Mouse (Mus musculus) cerebral cortex, adult 2 months (tissue): ENCODE results near the gene Aacs.

Experiments used
- WGBS: fragments of 180-500 bp; shearing (Covaris S2); methylation state at CpG from one replicate; pipeline ENCODE4 v1.1.7; 2018; 5-methylcytosine and 5-hydroxymethylcytosine counted together

Aacs gene

DNA sequence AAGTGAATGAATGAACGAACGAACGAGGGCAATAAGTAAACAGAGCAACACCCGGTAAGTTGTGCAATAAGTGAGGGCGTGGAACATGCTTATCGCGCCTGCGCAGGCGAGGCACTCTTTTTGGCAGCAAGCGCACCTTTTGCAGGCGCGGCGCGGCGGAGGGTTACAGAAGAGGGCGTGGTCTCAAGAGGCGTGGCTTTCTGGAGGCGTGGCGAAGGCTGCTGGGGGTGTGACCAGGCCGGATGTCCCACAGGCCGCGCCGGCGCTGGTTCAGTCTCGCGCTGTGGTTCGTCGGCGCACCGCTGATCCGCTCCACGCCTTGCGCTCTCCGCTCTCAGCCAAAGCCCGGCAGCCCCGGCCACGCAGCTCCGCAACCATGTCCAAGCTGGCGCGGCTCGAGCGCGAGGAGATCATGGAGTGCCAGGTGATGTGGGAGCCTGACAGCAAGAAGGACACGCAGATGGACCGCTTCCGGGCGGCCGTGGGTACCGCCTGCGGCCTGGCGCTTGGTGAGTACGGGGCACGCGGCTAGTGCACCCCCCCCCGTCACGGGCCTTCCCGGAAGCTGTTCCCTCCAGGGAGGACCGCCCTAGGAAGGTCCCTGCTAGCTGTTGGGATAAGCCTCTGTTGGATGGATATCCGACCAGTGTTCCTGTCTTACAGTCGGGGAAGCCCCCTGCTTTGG lies at the start of gene Aacs:
TSS of gene Aacs (plus strand) at position 214 of the 685 bp plus-strand sequence.
- whole genome bisulfite sequencing = 1% methylated on average over 60 of the region's 60 CpGs

GRCm38 (mm10) chr5:125426343-125426742 lies 49.3 kb upstream of the Aacs start:
- WGBS = 97% methylated on average over 10 of the region's 10 CpGs

DNA sequence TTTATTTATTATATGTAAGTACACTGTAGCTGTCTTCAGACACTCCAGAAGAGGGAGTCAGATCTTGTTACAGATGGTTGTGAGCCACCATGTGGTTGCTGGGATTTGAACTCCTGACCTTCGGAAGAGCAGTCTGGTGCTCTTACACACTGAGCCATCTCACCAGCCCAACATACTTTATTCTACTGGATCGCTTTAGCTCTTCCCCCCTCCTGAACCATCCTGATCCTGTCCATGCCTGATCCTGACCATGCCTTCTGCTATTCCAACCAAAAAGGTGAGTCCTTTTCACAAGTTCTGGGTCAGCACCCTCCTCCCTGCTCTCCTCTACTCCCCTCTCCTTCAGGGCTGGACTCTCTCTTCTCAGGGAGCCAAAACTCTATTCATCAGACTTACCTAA lies 43.3 kb upstream of the Aacs start:
- WGBS = 93% methylated on average over 2 of the region's 2 CpGs

DNA sequence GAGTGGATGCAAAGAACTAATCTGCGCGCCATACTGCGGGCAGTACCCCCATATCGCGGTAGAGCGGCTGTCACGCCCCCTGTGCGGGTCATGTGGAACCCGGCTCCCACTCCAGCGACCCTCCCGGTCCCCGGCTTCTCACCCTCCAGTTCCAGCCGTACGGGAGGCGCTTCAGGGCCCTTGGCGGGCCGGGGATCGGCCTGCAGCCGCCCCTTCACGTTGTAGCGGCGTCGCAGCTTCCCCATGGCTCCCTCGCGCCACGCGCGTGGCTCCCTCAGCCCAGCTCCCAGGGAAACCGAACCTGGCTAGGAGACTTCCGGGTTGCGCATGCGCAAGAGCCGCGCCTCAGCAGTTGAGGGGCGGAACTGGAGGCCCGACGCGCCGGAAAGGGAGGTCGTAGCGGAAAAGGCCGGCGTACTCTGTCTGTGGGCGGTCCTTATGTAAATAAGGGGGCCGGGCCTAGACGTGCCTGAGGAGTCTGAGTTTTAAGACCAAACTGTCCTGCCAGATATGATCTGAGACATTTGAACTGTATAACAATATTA lies 41.7 kb upstream of the Aacs start, which contains the start of gene Dhx37:
TSS of gene Dhx37 (minus strand) at position 329 of the 545 bp plus-strand sequence.
- WGBS = under 1% methylated on average over 46 of the region's 46 CpGs

GRCm38 (mm10) chr5:125434347-125434746 lies 41.3 kb upstream of the Aacs start:
- WGBS = 61% methylated on average over 15 of the region's 15 CpGs

DNA sequence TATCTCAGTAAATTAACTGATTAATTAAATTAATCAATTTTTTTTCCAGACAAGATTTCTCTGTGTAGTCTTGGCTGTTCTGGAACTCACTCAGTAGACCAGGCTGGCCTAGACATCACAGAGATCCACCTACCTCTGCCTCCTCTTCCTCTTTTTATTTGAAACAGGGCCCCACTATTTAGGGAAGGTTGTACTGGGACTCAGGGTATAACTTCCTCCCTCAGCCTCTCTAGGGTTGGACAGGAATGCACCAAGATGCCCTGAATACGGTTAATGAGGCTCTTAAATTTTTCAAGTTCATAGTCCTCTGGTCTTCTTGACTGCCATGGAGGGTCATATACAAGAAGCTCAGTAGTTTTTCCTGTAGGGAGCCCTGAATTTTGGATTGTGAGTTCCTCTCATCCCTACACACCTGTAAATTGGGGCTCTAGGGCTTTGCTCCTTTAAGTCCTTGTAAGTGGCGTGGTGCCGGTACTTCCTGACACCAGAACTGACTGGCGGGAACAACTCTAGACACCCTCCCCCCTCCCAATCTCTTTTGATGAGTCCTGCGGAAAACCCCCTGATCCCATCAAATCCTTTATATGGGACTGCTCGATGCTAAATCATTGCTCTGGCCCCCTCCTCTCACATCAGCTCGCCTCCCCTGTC lies 34.9 kb upstream of the Aacs start:
- 15% methylated on average over 7 of the region's 7 CpGs for WGBS

DNA sequence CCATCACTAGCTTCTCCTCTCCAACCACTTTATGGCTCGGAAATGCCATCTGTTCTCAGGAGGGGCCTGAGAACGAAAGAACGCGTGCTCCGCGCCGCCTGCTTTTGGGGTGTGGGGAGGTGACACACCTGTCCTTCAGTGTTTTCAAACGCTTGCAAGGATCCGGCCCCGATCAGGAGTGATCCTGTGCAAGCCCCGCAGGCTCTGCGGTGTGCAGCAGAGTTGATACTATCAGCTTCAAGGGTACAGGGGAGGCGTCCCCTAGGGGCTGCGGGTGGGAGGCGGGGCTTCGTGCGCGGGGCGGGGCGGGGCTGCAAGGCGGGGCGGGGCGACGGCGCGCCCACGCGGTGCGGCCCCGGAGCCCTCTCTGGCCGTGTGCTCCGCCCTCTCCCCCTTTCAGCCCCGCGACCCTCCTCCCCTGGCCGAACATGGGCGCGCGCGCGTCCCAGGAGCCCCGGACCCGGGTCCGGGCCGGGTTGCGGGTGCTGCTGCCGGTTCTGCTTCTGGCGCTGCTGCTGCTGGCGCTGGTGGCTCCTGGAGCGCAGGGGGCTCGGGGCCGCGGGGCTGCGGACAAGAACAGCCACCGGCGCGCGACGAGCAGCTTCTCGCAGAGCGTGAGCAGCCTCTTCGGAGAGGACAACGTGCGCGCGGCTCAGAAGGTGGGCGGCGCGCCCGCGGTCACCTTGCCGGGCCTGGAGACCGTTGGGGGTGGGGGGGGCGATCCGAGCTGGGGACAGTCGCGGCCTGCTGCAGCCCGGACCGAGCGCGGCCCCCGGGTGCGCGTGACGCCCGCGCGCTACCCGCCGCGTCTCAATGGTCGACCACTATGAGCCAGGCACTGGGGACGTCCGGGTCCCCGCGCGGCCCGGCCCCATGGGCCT lies 34.1 kb upstream of the Aacs start, which contains the start of gene Bri3bp:
TSS of gene Bri3bp (plus strand) at position 335 of the 881 bp plus-strand sequence.
- under 1% methylated on average over 87 of the region's 97 CpGs for WGBS

- WGBS = 30% methylated on average over 27 of the region's 27 CpGs
Observed at GRCm38 (mm10) chr5:125442136-125442995, 33.2 kb upstream of the Aacs start.

DNA sequence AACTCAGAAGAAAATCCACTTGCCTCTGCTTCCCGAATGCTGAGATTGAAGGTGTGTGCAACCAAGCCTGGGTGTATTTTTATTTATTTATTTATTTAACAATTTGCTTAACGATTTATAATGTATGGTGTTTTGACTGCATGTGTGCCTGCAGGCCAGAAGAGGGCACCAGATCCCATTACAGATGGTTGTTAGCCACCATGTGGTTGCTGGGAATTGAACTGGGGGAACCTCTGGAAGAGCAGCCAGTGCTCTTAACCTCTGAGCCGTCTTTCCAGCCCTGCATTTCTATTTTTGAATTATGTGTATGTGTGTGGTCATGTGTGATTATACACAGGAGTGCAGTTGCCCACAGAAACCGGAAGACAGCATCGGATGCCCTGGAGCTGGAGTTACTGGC lies 32.3 kb upstream of the Aacs start:
- 79% methylated on average over 5 of the region's 5 CpGs for WGBS

- WGBS = 93% methylated on average over 3 of the region's 3 CpGs
Observed at GRCm38 (mm10) chr5:125443915-125444314, 31.7 kb upstream of the Aacs start.

- WGBS = 88% methylated on average over 4 of the region's 4 CpGs
Observed at GRCm38 (mm10) chr5:125444554-125444953, 31.1 kb upstream of the Aacs start.

GRCm38 (mm10) chr5:125446344-125446743 lies 29.3 kb upstream of the Aacs start:
- WGBS = 37% methylated on average over 7 of the region's 7 CpGs

- WGBS = 65% methylated on average over 3 of the region's 3 CpGs
Observed at GRCm38 (mm10) chr5:125448026-125448425, 27.6 kb upstream of the Aacs start.

DNA sequence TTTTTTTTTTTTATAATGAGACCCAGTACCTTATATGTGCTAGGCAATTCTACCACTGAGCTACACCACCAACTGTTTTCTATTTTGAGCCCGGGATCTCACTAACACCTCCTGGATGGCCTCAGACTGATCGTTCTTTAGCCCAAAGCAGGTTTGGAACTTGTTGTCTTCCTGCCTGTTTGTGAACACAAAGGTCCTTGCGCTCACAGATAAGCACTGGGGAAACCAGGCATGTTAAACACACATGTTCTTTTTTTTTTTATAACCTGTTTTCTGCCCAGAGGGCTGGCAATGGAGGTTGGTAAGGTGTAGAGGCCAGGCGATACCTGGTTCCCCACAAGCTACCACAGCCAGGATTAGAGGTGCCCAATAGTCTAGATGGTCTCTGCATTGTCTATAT lies 27.0 kb upstream of the Aacs start:
- 83% methylated on average over 4 of the region's 4 CpGs for WGBS

- 50% methylated on average over 5 of the region's 5 CpGs for WGBS
Observed at GRCm38 (mm10) chr5:125449306-125449705, 26.3 kb upstream of the Aacs start.

GRCm38 (mm10) chr5:125452573-125452972 lies 23.0 kb upstream of the Aacs start:
- WGBS = 92% methylated on average over 9 of the region's 9 CpGs

DNA sequence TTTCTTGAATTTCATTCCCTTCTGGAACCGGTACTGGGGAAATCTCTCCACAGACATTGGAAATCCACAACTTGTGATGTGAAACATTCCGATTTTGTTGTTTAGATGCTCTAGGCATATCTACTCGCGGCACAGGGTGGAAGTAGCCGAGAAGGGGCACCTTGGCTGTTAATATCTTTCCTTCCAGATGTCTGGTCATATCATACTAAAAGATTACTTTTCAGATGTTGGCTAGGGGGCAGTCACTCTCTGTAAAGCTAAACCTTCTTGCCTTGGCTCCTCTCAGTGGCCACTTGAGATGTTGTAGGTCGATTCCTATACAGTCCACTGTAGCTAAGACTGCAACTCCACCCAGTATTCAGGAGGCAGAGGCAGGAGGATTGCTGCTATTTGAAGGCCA lies 19.5 kb upstream of the Aacs start:
- WGBS = 93% methylated on average over 6 of the region's 6 CpGs

GRCm38 (mm10) chr5:125457538-125457937 lies 18.1 kb upstream of the Aacs start:
- 88% methylated on average over 6 of the region's 6 CpGs for WGBS

GRCm38 (mm10) chr5:125460574-125460973 lies 15.0 kb upstream of the Aacs start:
- WGBS = 80% methylated on average over 3 of the region's 3 CpGs

DNA sequence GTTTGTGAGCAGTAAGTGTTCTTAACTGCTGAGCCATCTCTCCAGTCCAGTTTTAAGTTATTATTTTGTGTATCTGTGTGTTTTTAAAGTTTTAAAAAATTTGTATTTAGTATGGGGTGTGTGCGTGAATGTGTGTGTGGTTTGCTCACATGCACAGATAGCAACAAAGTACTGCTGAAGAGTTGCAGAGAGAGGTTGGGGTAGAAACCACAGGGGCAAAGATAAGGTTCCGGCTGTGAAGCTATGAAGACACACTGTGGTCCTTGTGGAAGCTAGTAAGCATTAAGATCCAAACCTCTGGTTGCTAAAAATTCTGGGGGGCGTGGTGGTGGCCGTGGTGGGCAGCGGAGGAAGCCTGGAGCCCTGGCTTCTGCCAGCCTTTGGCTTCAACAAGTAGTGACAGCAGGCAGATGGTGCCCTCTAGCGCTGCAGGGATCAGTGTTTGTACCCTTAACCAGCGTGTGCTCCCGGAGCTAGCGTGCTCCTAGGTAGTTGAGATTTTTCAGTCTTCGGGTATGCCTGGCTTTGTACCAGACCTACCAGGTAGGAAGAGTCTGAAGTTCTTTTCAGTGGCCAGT lies 13.7 kb upstream of the Aacs start:
- WGBS = 31% methylated on average over 10 of the region's 10 CpGs

GRCm38 (mm10) chr5:125465192-125465591 lies 10.4 kb upstream of the Aacs start:
- 19% methylated on average over 7 of the region's 7 CpGs for WGBS
